Mouse (Mus musculus): ENCODE results near the gene Atp6v0b. TPM values are rescaled to one million over a fixed set of nuclear protein-coding genes. Genes with fewer than 3 reads are reported as not detected.

Atp6v0b gene
- polyA plus RNA-seq, 1 experiment from 2014 or later: 252 TPM

DNA sequence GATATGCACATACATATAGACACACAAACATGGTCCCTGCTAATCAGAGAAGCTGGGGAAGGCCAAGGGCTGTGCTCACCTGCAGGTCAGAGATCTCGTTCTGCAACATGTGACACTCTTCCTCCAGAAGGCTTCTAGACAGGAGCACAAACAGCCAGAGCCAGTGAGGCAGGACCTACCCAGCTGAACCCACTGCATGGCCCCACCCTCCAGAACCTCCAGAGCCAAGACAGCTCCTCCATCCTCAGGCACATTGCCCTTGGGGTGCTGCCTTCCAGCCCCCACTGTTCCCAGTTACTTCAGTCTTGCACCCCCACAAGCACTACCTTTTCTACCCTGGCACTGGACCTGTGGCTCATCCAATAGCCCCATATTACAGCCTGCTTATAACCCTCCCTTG lies 16.7 kb downstream of the Atp6v0b start:
- no peak overlapping the region for H3K27ac ChIP-seq (replicated peaks)
- no peak overlapping the region for H3K9ac ChIP-seq
- H3K36me3 ChIP-seq: peaks cover 23% of the 10 kb centered on the region
- no peak overlapping the region for H3K4me2 ChIP-seq (replicated peaks)
- ATAC-seq (ENCODE audit: insufficient number of reproducible peaks, low FRiP score, low TSS enrichment, low read depth): no peak
- H3K27me3 ChIP-seq: no peaks in the 10 kb centered on the region
- WGBS: 48% methylated on average over 1 of the region's 1 CpGs
- no peaks in the 10 kb centered on the region for H3K9me3 ChIP-seq (replicated peaks)
- peaks cover 38% of the 10 kb centered on the region for H3K4me1 ChIP-seq
- H3K4me3 ChIP-seq (replicated peaks): no peak overlapping the region

DNA sequence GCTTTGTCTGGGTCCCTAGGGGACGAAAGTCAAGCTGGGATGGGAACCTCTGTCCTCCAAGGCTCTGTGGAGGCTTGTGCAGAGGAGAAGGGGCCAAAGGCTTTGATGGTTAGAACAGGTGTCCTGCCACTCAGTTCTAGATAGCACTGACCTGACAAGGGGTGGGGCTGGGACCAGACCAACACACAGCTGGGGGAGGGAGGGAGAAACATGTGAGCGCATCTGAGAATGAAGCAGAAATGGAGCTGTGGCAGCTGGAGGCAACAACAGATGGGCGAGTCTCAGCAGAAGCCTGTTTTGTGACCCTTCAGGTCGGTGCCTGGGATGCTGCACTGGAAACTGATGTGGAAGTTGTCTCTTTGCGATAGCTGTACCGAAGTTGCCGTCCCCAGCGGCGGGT lies 17.8 kb downstream of the Atp6v0b start:
- H3K4me2 ChIP-seq (replicated peaks): no peak overlapping the region
- peaks cover 13% of the 10 kb centered on the region for H3K36me3 ChIP-seq
- H3K4me3 ChIP-seq (replicated peaks): no peak overlapping the region
- no peaks in the 10 kb centered on the region for H3K9me3 ChIP-seq (replicated peaks)
- no peak overlapping the region for H3K27ac ChIP-seq (replicated peaks)
- H3K9ac ChIP-seq: no peak overlapping the region
- WGBS: 59% methylated on average over 9 of the region's 9 CpGs
- ATAC-seq (ENCODE audit: insufficient number of reproducible peaks, low FRiP score, low TSS enrichment, low read depth): no peak
- H3K27me3 ChIP-seq: no peaks in the 10 kb centered on the region
- H3K4me1 ChIP-seq: peaks cover 38% of the 10 kb centered on the region

DNA sequence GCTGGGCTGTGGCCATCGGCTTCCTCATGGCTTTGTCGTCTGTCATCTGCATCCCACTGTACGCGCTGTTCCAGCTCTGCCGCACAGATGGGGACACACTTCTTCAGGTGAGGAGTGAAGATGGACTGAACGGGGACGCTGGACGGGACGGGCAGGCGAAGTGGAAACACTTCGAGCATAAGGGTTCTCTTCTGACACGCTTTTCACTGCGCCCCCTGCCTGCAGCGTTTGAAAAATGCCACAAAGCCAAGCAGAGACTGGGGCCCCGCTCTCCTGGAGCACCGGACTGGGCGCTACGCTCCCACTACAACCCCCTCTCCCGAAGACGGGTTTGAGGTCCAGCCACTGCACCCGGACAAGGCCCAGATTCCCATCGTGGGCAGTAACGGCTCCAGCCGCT lies 19.3 kb downstream of the Atp6v0b start:
- Histone ChIP-seq H3K9ac (no peak overlapping the region), H3K4me3 (replicated peaks) (no peak overlapping the region), H3K36me3 (no peaks in the 10 kb centered on the region; the same call in 1 of the 2 replicates), H3K9me3 (replicated peaks) (no peaks in the 10 kb centered on the region), H3K4me2 (replicated peaks) (peak overlapping the region; percentile 10), H3K27me3 (no peaks in the 10 kb centered on the region), H3K27ac (replicated peaks) (no peak overlapping the region), H3K4me1 (peaks cover 39% of the 10 kb centered on the region)
- 14% methylated on average over 24 of the region's 24 CpGs for WGBS
- no peak for ATAC-seq (ENCODE audit: insufficient number of reproducible peaks, low FRiP score, low TSS enrichment, low read depth)

DNA sequence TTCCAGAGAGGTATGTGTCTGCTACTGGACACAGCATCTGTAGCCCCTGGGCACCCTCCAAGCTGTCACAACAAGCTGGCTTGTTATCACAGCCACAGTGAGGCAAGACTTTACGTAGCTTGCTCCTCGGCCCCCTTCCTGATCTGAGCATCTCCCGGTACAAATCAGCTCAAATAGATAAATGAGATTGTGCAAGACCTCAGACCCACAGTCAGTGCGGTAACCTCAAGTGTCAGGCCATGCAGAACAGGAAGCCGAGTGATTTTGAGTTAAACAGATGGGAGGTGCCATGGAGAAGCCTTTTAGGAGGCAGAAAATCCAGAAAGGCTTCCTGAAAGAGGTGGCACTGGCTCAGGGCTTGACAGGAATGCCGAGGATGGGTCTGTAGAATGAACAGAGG lies 20.1 kb downstream of the Atp6v0b start:
- WGBS: 71% methylated on average over 6 of the region's 6 CpGs
- Histone ChIP-seq H3K27me3 (no peaks in the 10 kb centered on the region), H3K36me3 (no peaks in the 10 kb centered on the region; the same call in 1 of the 2 replicates), H3K27ac (replicated peaks) (0 out of 2 replicates have a peak overlapping the region, but pooled peaks have one; percentile 51), H3K9ac (no peak overlapping the region), H3K9me3 (replicated peaks) (no peaks in the 10 kb centered on the region), H3K4me3 (replicated peaks) (no peak overlapping the region), H3K4me1 (peaks cover 33% of the 10 kb centered on the region), H3K4me2 (replicated peaks) (no peak overlapping the region)
- ATAC-seq (ENCODE audit: insufficient number of reproducible peaks, low FRiP score, low TSS enrichment, low read depth): no peak

DNA sequence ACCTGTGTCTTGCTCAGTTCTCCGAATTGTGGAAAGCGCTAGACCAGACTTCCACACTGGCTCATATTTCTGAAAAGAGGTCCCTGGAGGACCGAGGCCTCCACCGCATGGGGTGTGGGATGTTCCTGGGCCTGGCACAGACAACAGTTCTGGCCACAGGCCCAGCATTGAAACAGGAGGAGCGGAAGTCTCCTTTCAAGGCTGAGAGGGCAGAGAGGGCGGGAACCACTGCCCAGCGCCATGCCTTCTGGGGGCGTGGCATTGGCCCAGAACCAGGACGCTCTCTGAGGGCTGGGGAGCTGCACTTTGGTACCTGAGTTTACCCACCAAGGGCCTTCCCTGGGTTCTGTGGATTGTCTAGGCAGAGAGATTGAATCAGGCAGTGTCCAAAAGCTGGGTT lies 21.1 kb downstream of the Atp6v0b start:
- H3K9ac ChIP-seq: no peak overlapping the region
- H3K27ac ChIP-seq (replicated peaks): peak overlapping the region; percentile 51; the same call in 1 of the 2 replicates
- no peak overlapping the region for H3K4me3 ChIP-seq (replicated peaks)
- peaks cover 31% of the 10 kb centered on the region for H3K4me1 ChIP-seq
- H3K27me3 ChIP-seq: no peaks in the 10 kb centered on the region
- H3K9me3 ChIP-seq (replicated peaks): no peaks in the 10 kb centered on the region
- no peak overlapping the region for H3K4me2 ChIP-seq (replicated peaks)
- H3K36me3 ChIP-seq: no peaks in the 10 kb centered on the region; the same call in 1 of the 2 replicates
- WGBS: 29% methylated on average over 9 of the region's 9 CpGs
- ATAC-seq (ENCODE audit: insufficient number of reproducible peaks, low FRiP score, low TSS enrichment, low read depth): peak; percentile 66

DNA sequence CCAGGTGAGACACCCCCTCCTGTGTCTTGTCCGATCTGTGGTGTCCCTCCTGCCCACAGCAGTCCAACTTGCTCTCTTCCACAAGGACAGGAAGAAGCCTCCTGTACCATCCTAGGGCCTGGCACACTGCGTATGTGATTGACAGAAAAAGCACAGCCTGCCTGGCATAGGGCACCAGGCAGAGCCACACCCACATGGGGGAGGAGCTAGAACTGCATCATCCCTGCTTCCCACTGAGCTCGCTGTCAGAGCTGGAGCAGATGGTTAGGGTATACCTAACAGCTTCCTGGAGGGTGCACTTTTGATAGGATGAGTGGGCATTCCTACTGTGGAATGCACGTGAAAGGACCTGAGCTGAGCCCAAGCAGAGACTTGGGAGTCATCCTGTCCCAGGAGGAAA lies 24.3 kb downstream of the Atp6v0b start:
- no peaks in the 10 kb centered on the region for H3K9me3 ChIP-seq (replicated peaks)
- no peak overlapping the region for H3K4me3 ChIP-seq (replicated peaks)
- ATAC-seq (ENCODE audit: insufficient number of reproducible peaks, low FRiP score, low TSS enrichment, low read depth): no peak
- no peak overlapping the region for H3K27ac ChIP-seq (replicated peaks)
- H3K36me3 ChIP-seq: no peaks in the 10 kb centered on the region
- WGBS: 29% methylated on average over 4 of the region's 4 CpGs
- peaks cover 23% of the 10 kb centered on the region for H3K4me1 ChIP-seq
- H3K4me2 ChIP-seq (replicated peaks): no peak overlapping the region
- H3K9ac ChIP-seq: no peak overlapping the region
- H3K27me3 ChIP-seq: no peaks in the 10 kb centered on the region

DNA sequence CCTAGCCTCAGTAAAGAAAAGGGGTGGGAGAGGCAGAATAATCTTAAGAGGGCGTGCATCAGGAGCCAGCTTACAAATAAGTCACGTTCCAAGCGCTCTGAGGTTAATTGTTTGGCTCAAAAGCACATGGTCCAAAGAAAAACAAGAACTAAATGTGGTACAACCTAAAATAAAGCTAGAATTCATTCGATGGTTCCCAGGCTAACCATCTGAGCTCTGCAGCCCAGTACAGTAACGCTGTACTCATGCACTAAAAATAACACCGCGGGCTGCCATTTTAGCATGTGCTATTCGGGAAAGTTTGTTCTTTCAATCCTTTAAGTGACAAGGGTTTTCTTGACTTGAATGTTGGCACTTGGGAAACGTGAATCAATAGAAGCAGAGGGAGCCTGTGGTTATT lies 26.6 kb downstream of the Atp6v0b start:
- WGBS: 69% methylated on average over 9 of the region's 9 CpGs
- H3K27ac ChIP-seq (replicated peaks): no peak overlapping the region
- no peak overlapping the region for H3K4me3 ChIP-seq (replicated peaks)
- peaks cover 10% of the 10 kb centered on the region; the same call in 1 of the 2 replicates for H3K36me3 ChIP-seq
- ATAC-seq (ENCODE audit: insufficient number of reproducible peaks, low FRiP score, low TSS enrichment, low read depth): no peak
- H3K9ac ChIP-seq: no peak overlapping the region
- H3K9me3 ChIP-seq (replicated peaks): no peaks in the 10 kb centered on the region
- H3K4me2 ChIP-seq (replicated peaks): no peak overlapping the region
- no peaks in the 10 kb centered on the region for H3K27me3 ChIP-seq
- peaks cover 5% of the 10 kb centered on the region; the same call in 1 of the 2 replicates for H3K4me1 ChIP-seq

DNA sequence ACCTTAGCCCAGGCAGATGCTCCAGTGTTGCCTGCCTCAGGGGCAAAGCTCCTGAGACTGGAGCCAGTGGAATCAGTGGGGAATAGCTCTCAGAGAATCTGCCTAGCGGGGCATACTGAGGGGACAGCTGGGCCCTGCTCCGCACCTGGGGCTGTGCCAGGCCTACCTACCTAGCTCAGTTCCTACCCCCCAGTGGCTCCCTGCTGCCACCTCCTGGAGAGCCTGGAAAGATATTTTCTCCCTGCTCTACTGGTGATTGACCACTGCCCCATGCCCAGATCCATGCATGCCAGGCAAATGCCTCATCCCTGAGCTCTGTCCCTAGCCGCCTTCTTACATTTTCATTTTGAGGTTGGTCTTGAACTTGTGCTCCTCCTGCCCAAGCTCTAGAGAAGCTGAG lies 28.3 kb downstream of the Atp6v0b start:
- Histone ChIP-seq H3K36me3 (peaks cover 10% of the 10 kb centered on the region; the same call in 1 of the 2 replicates), H3K4me2 (replicated peaks) (no peak overlapping the region), H3K9ac (no peak overlapping the region), H3K4me3 (replicated peaks) (no peak overlapping the region), H3K9me3 (replicated peaks) (no peaks in the 10 kb centered on the region), H3K27ac (replicated peaks) (no peak overlapping the region), H3K27me3 (no peaks in the 10 kb centered on the region), H3K4me1 (0 out of 2 replicates have a peak, but pooled peaks cover 3% of the 10 kb centered on the region)
- WGBS: 77% methylated on average over 3 of the region's 3 CpGs
- ATAC-seq (ENCODE audit: insufficient number of reproducible peaks, low FRiP score, low TSS enrichment, low read depth): no peak

DNA sequence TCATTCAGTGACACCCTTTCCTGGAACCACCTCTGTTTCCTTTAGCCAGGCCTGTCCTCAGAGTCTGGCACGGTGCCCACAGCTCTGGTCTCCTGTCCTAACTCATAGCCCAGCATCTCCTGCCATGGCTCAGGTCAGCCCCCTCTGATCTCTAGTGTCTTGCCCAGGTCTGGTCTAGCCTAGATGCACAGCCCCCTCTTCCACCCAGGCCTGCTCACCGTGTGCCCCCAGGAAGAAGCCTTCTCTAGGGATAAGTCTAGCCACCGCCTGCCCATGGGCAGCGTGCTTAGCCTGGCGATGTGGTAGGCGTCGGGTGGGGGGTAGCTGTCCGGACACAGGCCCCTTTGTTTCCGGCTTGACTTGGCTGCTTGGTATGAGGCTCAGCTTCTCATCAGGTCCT lies 32.0 kb downstream of the Atp6v0b start:
- 0 out of 2 replicates have a peak, but pooled peaks have one; percentile 27 for ATAC-seq (ENCODE audit: insufficient number of reproducible peaks, low FRiP score, low TSS enrichment, low read depth)
- H3K36me3 ChIP-seq: peaks cover 10% of the 10 kb centered on the region; the same call in 1 of the 2 replicates
- H3K4me2 ChIP-seq (replicated peaks): no peak overlapping the region
- 0 out of 2 replicates have a peak, but pooled peaks cover 3% of the 10 kb centered on the region for H3K4me1 ChIP-seq
- no peaks in the 10 kb centered on the region for H3K27me3 ChIP-seq
- H3K9me3 ChIP-seq (replicated peaks): no peaks in the 10 kb centered on the region
- H3K27ac ChIP-seq (replicated peaks): no peak overlapping the region
- no peak overlapping the region for H3K4me3 ChIP-seq (replicated peaks)
- 52% methylated on average over 9 of the region's 9 CpGs for WGBS
- H3K9ac ChIP-seq: no peak overlapping the region

DNA sequence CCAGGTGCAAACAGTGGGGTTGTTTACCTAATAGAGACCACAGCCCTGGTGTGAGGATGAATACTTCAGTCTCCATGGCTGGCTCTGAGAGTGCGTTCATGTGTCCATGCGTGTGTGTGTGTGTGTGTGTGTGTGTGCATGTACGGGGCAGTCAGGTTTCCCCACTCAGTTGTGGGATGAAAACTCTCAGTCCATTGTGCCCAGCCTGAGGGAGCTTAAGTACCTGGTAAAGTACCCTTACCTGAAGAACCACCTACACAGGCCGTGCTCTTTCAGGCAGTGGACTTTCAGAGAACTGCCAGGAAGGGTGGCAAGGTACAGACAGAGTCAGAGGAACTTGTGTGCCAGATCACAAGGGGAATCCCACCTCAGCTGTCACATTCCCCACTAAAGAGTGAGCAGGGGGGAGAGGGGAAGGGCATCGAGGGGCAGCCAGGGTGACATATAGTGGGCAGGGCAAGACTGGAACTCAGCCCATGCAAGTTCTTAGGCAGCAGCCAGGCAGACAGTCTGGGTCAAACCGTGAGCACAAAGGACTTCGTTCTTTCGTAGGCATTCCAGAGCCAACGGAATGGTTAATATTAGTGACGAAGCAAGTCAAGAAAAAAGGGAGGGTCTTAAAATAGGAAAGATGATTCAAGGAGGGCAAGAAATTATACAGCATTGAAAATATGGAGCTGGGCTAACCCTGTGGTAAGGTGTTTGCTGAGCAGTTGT lies 34.8 kb downstream of the Atp6v0b start:
- H3K9me3 ChIP-seq (replicated peaks): no peaks in the 10 kb centered on the region
- 0 out of 2 replicates have a peak, but pooled peaks cover 3% of the 10 kb centered on the region for H3K4me1 ChIP-seq
- no peaks in the 10 kb centered on the region for H3K27me3 ChIP-seq
- H3K36me3 ChIP-seq: peaks cover 8% of the 10 kb centered on the region; the same call in 1 of the 2 replicates
- ATAC-seq (ENCODE audit: insufficient number of reproducible peaks, low FRiP score, low TSS enrichment, low read depth): no peak
- H3K4me2 ChIP-seq (replicated peaks): no peak overlapping the region
- no peak overlapping the region for H3K4me3 ChIP-seq (replicated peaks)
- H3K9ac ChIP-seq: no peak overlapping the region
- WGBS: 84% methylated on average over 10 of the region's 10 CpGs
- no peak overlapping the region for H3K27ac ChIP-seq (replicated peaks)

DNA sequence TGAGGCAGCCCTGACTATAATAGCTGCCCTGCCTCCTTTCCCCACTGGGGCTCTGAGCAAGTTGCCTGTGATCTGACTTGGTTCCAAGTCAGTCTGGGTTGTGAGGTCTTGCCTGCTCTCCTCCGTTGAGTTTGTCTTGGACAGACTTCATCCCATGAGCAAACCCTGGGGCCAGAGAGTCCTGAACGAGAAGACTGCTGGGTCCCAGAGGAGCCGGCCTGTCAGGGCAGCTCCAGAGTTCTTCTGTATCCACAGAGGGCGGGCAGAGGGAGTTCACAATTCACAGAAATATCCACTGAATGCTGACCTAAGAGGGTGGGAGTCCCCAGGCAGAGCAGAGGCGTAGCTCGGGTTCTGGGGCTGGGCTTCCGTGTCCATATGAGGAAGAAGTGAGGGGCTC lies 36.3 kb downstream of the Atp6v0b start:
- Histone ChIP-seq H3K36me3 (no peaks in the 10 kb centered on the region), H3K4me3 (replicated peaks) (no peak overlapping the region), H3K27ac (replicated peaks) (no peak overlapping the region), H3K4me1 (0 out of 2 replicates have a peak, but pooled peaks cover 3% of the 10 kb centered on the region), H3K4me2 (replicated peaks) (no peak overlapping the region), H3K27me3 (no peaks in the 10 kb centered on the region), H3K9ac (no peak overlapping the region), H3K9me3 (replicated peaks) (no peaks in the 10 kb centered on the region)
- ATAC-seq (ENCODE audit: insufficient number of reproducible peaks, low FRiP score, low TSS enrichment, low read depth): no peak
- WGBS: 64% methylated on average over 7 of the region's 7 CpGs

DNA sequence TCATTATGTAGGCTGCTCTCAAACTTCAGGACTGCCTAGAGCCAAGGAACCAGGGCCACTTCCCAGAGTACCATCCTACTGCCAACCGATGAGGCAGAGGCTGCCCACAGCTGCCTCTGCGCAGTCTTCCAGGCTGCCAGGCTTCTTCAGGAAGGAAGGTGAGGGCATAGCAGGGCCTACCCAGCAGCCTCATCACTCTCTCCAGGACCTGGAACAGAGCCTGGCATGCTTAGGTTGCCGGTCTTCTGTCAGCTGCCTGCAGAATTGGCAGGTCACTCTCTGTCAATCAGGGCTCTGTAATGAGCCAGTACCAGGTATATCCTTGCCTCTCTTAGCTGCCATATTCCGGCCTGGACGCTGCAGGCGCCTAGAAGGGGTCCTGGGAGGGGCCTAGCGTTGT lies 37.0 kb downstream of the Atp6v0b start:
- no peak overlapping the region for H3K4me2 ChIP-seq (replicated peaks)
- ATAC-seq (ENCODE audit: insufficient number of reproducible peaks, low FRiP score, low TSS enrichment, low read depth): no peak
- H3K4me3 ChIP-seq (replicated peaks): no peak overlapping the region
- H3K36me3 ChIP-seq: no peaks in the 10 kb centered on the region
- H3K27ac ChIP-seq (replicated peaks): no peak overlapping the region
- H3K9ac ChIP-seq: no peak overlapping the region
- no peaks in the 10 kb centered on the region for H3K27me3 ChIP-seq
- no peaks in the 10 kb centered on the region for H3K9me3 ChIP-seq (replicated peaks)
- H3K4me1 ChIP-seq: 0 out of 2 replicates have a peak, but pooled peaks cover 3% of the 10 kb centered on the region
- WGBS: 77% methylated on average over 7 of the region's 7 CpGs
